Mouse (Mus musculus): ENCODE data around the gene Tgfb1i1. TPM values are rescaled to one million over a fixed set of nuclear protein-coding genes. Genes with fewer than 3 reads are reported as not detected.

The Tgfb1i1 gene
- total and polyA plus RNA-seq, 2 experiments from 2014 or later, result 19.8 to 23.3 TPM

DNA sequence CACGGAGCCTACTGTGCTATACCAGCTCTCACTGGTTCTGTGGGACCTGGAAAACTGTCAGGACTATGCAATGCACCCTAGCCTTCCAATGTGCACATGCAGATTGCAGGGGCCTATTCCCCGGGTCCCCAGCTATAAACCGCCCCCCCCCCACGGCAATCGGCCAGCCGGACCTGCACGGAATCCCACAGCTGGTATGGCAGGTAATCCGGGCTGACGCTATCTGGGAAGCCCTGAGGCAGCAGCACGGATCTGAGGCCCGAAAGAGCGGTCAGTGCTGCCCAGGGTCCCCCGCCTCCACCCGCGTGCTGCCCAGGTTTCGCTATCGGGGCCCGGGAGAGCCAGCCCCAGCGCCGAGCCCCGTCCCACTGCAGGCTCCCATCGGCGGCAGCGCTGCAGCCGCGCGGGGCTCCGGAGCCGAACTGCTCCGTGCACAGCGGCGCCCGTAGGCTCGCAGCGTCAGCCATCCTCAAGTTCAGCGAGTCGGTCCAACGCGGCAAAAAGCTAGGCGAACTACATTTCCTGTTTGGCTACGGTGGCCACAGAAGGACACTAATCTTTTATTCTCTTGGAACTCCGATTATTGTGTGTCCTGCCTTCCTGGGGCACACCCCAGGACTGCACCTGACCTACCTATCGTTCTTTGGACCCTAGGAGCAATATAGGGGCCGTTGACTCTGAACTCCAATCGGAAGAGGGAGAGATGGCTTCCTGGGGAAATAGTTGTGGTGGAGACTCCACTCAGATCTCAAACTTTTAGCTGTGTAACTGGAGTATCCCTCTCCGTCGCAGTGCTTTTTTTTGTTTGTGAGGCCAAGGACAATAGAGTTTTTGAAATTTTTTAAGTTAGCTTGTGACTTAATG is 51.2 kb downstream of the Tgfb1i1 start, which contains the start of gene BC017158:
TSS of gene BC017158 (minus strand) at position 554 of the 864 bp plus-strand sequence.
- Histone ChIP-seq H3K27ac (peak within 1 kb of the TSS; percentile 77), H3K27me3 (ENCODE audit: insufficient read depth, low read length) (no peaks in the 10 kb centered on the region), H3K4me2 (ENCODE audit: low read depth, low read length) (peak within 1 kb of the TSS; percentile 95), H3K36me3 (ENCODE audit: insufficient read depth, low read length) (no peaks in the 10 kb centered on the region), H3K9me3 (ENCODE audit: low read length) (no peaks in the 10 kb centered on the region), H3K9ac (replicated peaks; ENCODE audit: low read length) (peak within 1 kb of the TSS; percentile 80), H3K4me3 (ENCODE audit: low read length) (peak within 1 kb of the TSS; percentile 72), H3K4me1 (ENCODE audit: insufficient read depth, low read length) (peaks cover 10% of the 10 kb centered on the region; the same call in 1 of the 2 replicates)
- WGBS, result under 1% methylated on average over 47 of the region's 47 CpGs
- peak; percentile 83 for ATAC-seq
- TF ChIP-seq CTCF (IDR thresholded peaks at IDR 0.05; ENCODE audit: low read depth), result no peak
- DNase-seq (ENCODE audit: low spot score), result peak; percentile 83

DNA sequence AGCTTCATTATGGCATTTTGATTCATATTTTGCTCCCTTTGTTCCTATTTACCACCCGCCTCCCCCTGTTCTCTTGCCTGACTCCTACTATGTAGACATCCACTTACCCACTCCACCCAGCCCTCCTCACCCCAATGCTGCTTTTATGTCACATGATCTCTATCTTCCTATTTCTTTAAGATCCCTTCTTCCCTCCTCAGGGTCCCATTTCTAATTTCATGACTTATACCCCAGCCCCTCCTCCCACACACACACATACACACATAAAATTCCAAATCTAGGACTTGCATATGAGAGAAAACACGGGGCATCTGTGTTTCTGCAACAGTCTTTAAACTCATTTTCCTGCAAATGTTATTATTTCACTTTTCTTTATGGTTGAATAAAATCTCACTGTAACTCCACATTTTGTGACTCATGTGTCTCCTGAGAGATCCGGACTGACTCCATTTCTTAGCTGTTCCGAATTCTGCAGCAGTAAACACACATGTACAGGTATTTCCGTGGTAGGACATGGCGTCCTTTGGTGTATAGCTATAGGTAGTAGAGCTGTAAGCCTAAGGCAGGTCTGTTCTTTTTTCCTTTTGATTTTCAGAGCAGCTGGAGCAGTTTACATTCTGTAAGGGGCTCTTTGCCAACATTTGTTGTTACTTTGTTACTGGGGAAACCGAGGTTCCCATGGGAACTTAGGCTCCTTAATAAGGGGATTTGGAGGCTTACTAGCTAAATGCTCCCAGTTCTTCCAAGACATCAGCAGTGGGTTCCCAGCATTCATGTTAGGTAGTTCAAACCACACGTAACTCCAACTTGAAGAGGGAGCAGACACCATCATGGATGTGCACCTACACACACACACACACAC is 52.1 kb downstream of the Tgfb1i1 start:
- H3K4me3 ChIP-seq (ENCODE audit: low read length), result peak overlapping the region; percentile 72
- no peaks in the 10 kb centered on the region for H3K9me3 ChIP-seq (ENCODE audit: low read length)
- H3K4me1 ChIP-seq (ENCODE audit: insufficient read depth, low read length), result peaks cover 10% of the 10 kb centered on the region; the same call in 1 of the 2 replicates
- 52% methylated on average over 8 of the region's 8 CpGs for WGBS
- DNase-seq (ENCODE audit: low spot score) (peak; percentile 76), ATAC-seq (peak; percentile 24; the same call in 1 of the 2 replicates)
- H3K27me3 ChIP-seq (ENCODE audit: insufficient read depth, low read length), result no peaks in the 10 kb centered on the region
- no peaks in the 10 kb centered on the region for H3K36me3 ChIP-seq (ENCODE audit: insufficient read depth, low read length)
- TF ChIP-seq CTCF (IDR thresholded peaks at IDR 0.05; ENCODE audit: low read depth), result no peak
- peak overlapping the region; percentile 77; the same call in 1 of the 2 replicates for H3K27ac ChIP-seq
- peak overlapping the region; percentile 95 for H3K4me2 ChIP-seq (ENCODE audit: low read depth, low read length)
- peak overlapping the region; percentile 80 for H3K9ac ChIP-seq (replicated peaks; ENCODE audit: low read length)

GRCm38 (mm10) chr7:128300952-128301351 is 54.3 kb downstream of the Tgfb1i1 start:
- peaks cover 10% of the 10 kb centered on the region; the same call in 1 of the 2 replicates for H3K4me1 ChIP-seq (ENCODE audit: insufficient read depth, low read length)
- WGBS, result 64% methylated on average over 3 of the region's 3 CpGs
- no peak for DNase-seq (ENCODE audit: low spot score)
- TF ChIP-seq CTCF (IDR thresholded peaks at IDR 0.05; ENCODE audit: low read depth), result no peak
- H3K36me3 ChIP-seq (ENCODE audit: insufficient read depth, low read length), result no peaks in the 10 kb centered on the region
- H3K9ac ChIP-seq (replicated peaks; ENCODE audit: low read length), result no peak overlapping the region
- no peaks in the 10 kb centered on the region for H3K9me3 ChIP-seq (ENCODE audit: low read length)
- H3K27ac ChIP-seq, result no peak overlapping the region
- no peak overlapping the region for H3K4me3 ChIP-seq (ENCODE audit: low read length)
- no peaks in the 10 kb centered on the region for H3K27me3 ChIP-seq (ENCODE audit: insufficient read depth, low read length)
- no peak overlapping the region for H3K4me2 ChIP-seq (ENCODE audit: low read depth, low read length)
- ATAC-seq, result no peak

GRCm38 (mm10) chr7:128302151-128302550 is 55.5 kb downstream of the Tgfb1i1 start:
- H3K36me3 ChIP-seq (ENCODE audit: insufficient read depth, low read length), result no peaks in the 10 kb centered on the region

DNA sequence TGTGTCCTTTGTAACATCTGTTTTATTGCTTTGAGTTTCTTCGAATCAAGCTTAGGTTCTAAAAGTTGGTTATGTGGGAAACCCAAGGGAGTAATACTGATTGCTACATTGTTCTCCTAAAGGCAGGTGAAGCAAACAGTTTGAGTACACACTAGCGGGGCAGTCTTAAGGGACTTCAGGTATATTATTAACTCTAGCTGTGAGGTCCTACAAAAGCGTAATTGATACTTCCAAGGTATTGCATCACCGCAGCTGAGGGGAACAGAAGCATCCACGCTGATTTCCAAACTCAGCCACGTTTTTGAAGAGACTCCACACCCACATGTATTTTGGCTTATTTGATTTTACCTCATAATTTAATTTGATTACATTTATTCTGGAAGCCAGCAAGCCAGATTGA is 57.6 kb downstream of the Tgfb1i1 start:
- Histone ChIP-seq H3K27ac (no peak overlapping the region), H3K27me3 (ENCODE audit: insufficient read depth, low read length) (no peaks in the 10 kb centered on the region), H3K9ac (replicated peaks; ENCODE audit: low read length) (no peak overlapping the region), H3K4me1 (ENCODE audit: insufficient read depth, low read length) (no peaks in the 10 kb centered on the region), H3K4me3 (ENCODE audit: low read length) (no peak overlapping the region), H3K36me3 (ENCODE audit: insufficient read depth, low read length) (no peaks in the 10 kb centered on the region), H3K9me3 (ENCODE audit: low read length) (no peaks in the 10 kb centered on the region), H3K4me2 (ENCODE audit: low read depth, low read length) (no peak overlapping the region)
- WGBS, result 78% methylated on average over 6 of the region's 6 CpGs
- no peak for TF ChIP-seq CTCF (IDR thresholded peaks at IDR 0.05; ENCODE audit: low read depth)
- ATAC-seq (no peak), DNase-seq (ENCODE audit: low spot score) (no peak)

More at GRCm38 (mm10) chr7:128302151-128302550, 55.5 kb downstream of the Tgfb1i1 start:
- H3K4me1 ChIP-seq (ENCODE audit: insufficient read depth, low read length), result peaks cover 4% of the 10 kb centered on the region; the same call in 1 of the 2 replicates
- no peak for DNase-seq (ENCODE audit: low spot score)
- H3K9ac ChIP-seq (replicated peaks; ENCODE audit: low read length), result no peak overlapping the region
- no peak overlapping the region for H3K4me3 ChIP-seq (ENCODE audit: low read length)
- no peak overlapping the region for H3K4me2 ChIP-seq (ENCODE audit: low read depth, low read length)
- TF ChIP-seq CTCF (IDR thresholded peaks at IDR 0.05; ENCODE audit: low read depth), result no peak
- no peaks in the 10 kb centered on the region for H3K27me3 ChIP-seq (ENCODE audit: insufficient read depth, low read length)
- WGBS, result 77% methylated on average over 3 of the region's 3 CpGs
- ATAC-seq, result no peak
- no peaks in the 10 kb centered on the region for H3K9me3 ChIP-seq (ENCODE audit: low read length)
- H3K27ac ChIP-seq, result no peak overlapping the region

GRCm38 (mm10) chr7:128304907-128305306 is 58.3 kb downstream of the Tgfb1i1 start:
- no peak overlapping the region for H3K4me3 ChIP-seq (ENCODE audit: low read length)
- 10% methylated on average over 5 of the region's 5 CpGs for WGBS
- no peaks in the 10 kb centered on the region for H3K9me3 ChIP-seq (ENCODE audit: low read length)
- no peaks in the 10 kb centered on the region for H3K36me3 ChIP-seq (ENCODE audit: insufficient read depth, low read length)
- H3K27me3 ChIP-seq (ENCODE audit: insufficient read depth, low read length), result no peaks in the 10 kb centered on the region
- H3K4me2 ChIP-seq (ENCODE audit: low read depth, low read length), result no peak overlapping the region
- no peak overlapping the region for H3K9ac ChIP-seq (replicated peaks; ENCODE audit: low read length)
- H3K27ac ChIP-seq, result no peak overlapping the region
- ATAC-seq (peak; percentile 87), DNase-seq (ENCODE audit: low spot score) (peak; percentile 91)
- no peaks in the 10 kb centered on the region for H3K4me1 ChIP-seq (ENCODE audit: insufficient read depth, low read length)
- peak; percentile 82 for TF ChIP-seq CTCF (IDR thresholded peaks at IDR 0.05; ENCODE audit: low read depth)

Small RNAs within 50 kb of the gene (microRNA-seq; reads per million reads assigned to microRNA genes)
- gene Mir3103, result 1.1 to 1.4 reads per million in 2 experiments

Other genes starting within 250 kb of the Tgfb1i1 start
- gene Trim72, start 242.9 kb upstream of the Tgfb1i1 start, total RNA-seq (2014; rRNA removed), result 0.37 and 1.4 TPM in 2 replicates
- not detected in 2 replicates for gene Trim72, start 242.9 kb upstream of the Tgfb1i1 start, polyA plus RNA-seq (2015; fragmentation: Nextera tagmentation; extraction: Ambion mirVana)
- gene Itgam, start 184.2 kb upstream of the Tgfb1i1 start, total RNA-seq (2014; rRNA removed), result 2.6 and 3.2 TPM in 2 replicates
- 1.2 and 1.3 TPM in 2 replicates for gene Itgam, start 184.2 kb upstream of the Tgfb1i1 start, polyA plus RNA-seq (2015; fragmentation: Nextera tagmentation; extraction: Ambion mirVana)
- not detected in 2 replicates for gene Gm49368, start 184.1 kb upstream of the Tgfb1i1 start, total RNA-seq (2014; rRNA removed)
- gene Gm49368, start 184.1 kb upstream of the Tgfb1i1 start, polyA plus RNA-seq (2015; fragmentation: Nextera tagmentation; extraction: Ambion mirVana), result not detected in 2 replicates
- 0.58 and 0.68 TPM in 2 replicates for gene Itgax, start 117.3 kb upstream of the Tgfb1i1 start, total RNA-seq (2014; rRNA removed)
- gene Itgax, start 117.3 kb upstream of the Tgfb1i1 start, polyA plus RNA-seq (2015; fragmentation: Nextera tagmentation; extraction: Ambion mirVana), result not detected in 2 replicates
- gene Itgad, start 92.4 kb upstream of the Tgfb1i1 start, total RNA-seq (2014; rRNA removed), result 0.25 TPM in 1 of 2 replicates, not detected in the other
- not detected in 2 replicates for gene Itgad, start 92.4 kb upstream of the Tgfb1i1 start, polyA plus RNA-seq (2015; fragmentation: Nextera tagmentation; extraction: Ambion mirVana)
- gene Cox6a2, start 40.4 kb upstream of the Tgfb1i1 start, total RNA-seq (2014; rRNA removed), result not detected in 2 replicates
- 0.83 and 0.93 TPM in 2 replicates for gene Cox6a2, start 40.4 kb upstream of the Tgfb1i1 start, polyA plus RNA-seq (2015; fragmentation: Nextera tagmentation; extraction: Ambion mirVana)
- 21.1 and 27.6 TPM in 2 replicates for gene Armc5, start 9.5 kb upstream of the Tgfb1i1 start, total RNA-seq (2014; rRNA removed)
- 15.2 and 16.4 TPM in 2 replicates for gene Armc5, start 9.5 kb upstream of the Tgfb1i1 start, polyA plus RNA-seq (2015; fragmentation: Nextera tagmentation; extraction: Ambion mirVana)
- gene 9130023H24Rik, start 8.8 kb upstream of the Tgfb1i1 start, total RNA-seq (2014; rRNA removed), result 5.6 and 7.5 TPM in 2 replicates
- 4.3 and 5.1 TPM in 2 replicates for gene 9130023H24Rik, start 8.8 kb upstream of the Tgfb1i1 start, polyA plus RNA-seq (2015; fragmentation: Nextera tagmentation; extraction: Ambion mirVana)
- gene Slc5a2, start 18.8 kb downstream of the Tgfb1i1 start, total RNA-seq (2014; rRNA removed), result not detected in 2 replicates
- 0.38 and 0.42 TPM in 2 replicates for gene Slc5a2, start 18.8 kb downstream of the Tgfb1i1 start, polyA plus RNA-seq (2015; fragmentation: Nextera tagmentation; extraction: Ambion mirVana)
- gene BC017158, start 51.4 kb downstream of the Tgfb1i1 start, total RNA-seq (2014; rRNA removed), result 34.9 and 35.1 TPM in 2 replicates
- gene BC017158, start 51.4 kb downstream of the Tgfb1i1 start, polyA plus RNA-seq (2015; fragmentation: Nextera tagmentation; extraction: Ambion mirVana), result 15.9 and 16.8 TPM in 2 replicates
- 31.7 and 35.4 TPM in 2 replicates for gene Rgs10, start 171.9 kb downstream of the Tgfb1i1 start, total RNA-seq (2014; rRNA removed)
- gene Rgs10, start 171.9 kb downstream of the Tgfb1i1 start, polyA plus RNA-seq (2015; fragmentation: Nextera tagmentation; extraction: Ambion mirVana), result 101 and 107 TPM in 2 replicates
- gene Tial1, start 214.9 kb downstream of the Tgfb1i1 start, total RNA-seq (2014; rRNA removed), result 33.8 and 44.7 TPM in 2 replicates
- gene Tial1, start 214.9 kb downstream of the Tgfb1i1 start, polyA plus RNA-seq (2015; fragmentation: Nextera tagmentation; extraction: Ambion mirVana), result 22.4 and 26.0 TPM in 2 replicates

All from hindbrain, postnatal 0 days (tissue).